Comparison of ENCODE assay signal across 9 mouse cellular contexts in genomic region chr1:131378914-131379474, GRCm38 (mm10).
DNase-seq lines count a peak whose midpoint lies in the region; ATAC-seq and TF ChIP-seq lines count a peak whose summit lies in the region.
"Had no signal": no experiment of that assay in that cellular context is flagged by ENCODE, and none has a peak within 500 bp of the region (broad histone marks: within the 10 kb centered on the region; RNA-seq: fewer than 3 reads in every experiment).

No protein-coding gene starts in this region.

- DNase-seq in heart, postnatal 0 days (ENCODE audit: low spot score), result no peak
- no peak for DNase-seq in heart, postnatal 10 days
- DNase-seq in 3T3-L1 (ENCODE audit: low read depth, low spot score) (peak; percentile 78), NIH3T3 (ENCODE audit: low read depth) (peak; percentile 70)
- DNase-seq in left cerebral cortex, postnatal 36 days (ENCODE audit: low spot score in 2 of 2), result no peak
- no peak for DNase-seq in urinary bladder, postnatal 25 days (ENCODE audit: low spot score)
- no peak for DNase-seq in adrenal gland, postnatal 10 days
- DNase-seq: cerebellum, adult 11-12 months had no signal

- peaks cover 30% of the 10 kb centered on the region for H3K4me1 ChIP-seq in heart, postnatal 0 days (ENCODE audit: control insufficient read depth, insufficient read depth)

- no peak for ATAC-seq in heart, postnatal 0 days (ENCODE audit: insufficient read depth, low read depth)
- ATAC-seq in inflammation-experienced regulatory T-cells, adult 6 months, result peak; percentile 43

- H3K4me3 ChIP-seq in heart, postnatal 0 days (ENCODE audit: low read depth, low read length), result no peak overlapping the region

- intact Hi-C loops in heart, postnatal 10 days (cut with DNase I), result no loop called here
- intact Hi-C loops in left cerebral cortex, postnatal 36 days (cut with DNase I), result no loop called here

- no peak for TF ChIP-seq CTCF in heart, postnatal 0 days (IDR thresholded peaks at IDR 0.05; ENCODE audit: low read depth)

- WGBS in heart, postnatal 0 days, result 7% methylated on average over 1 of the region's 1 CpGs

- no peak overlapping the region for H3K9ac ChIP-seq in heart, postnatal 0 days (replicated peaks; ENCODE audit: low read depth, low read length)

- no peaks in the 10 kb centered on the region for H3K27me3 ChIP-seq in heart, postnatal 0 days (ENCODE audit: control insufficient read depth, insufficient read depth, low read length)

- no peaks in the 10 kb centered on the region for H3K9me3 ChIP-seq in heart, postnatal 0 days (replicated peaks; ENCODE audit: control insufficient read depth, low read length)

- no peak for TF ChIP-seq EP300 in heart, postnatal 0 days (IDR thresholded peaks at IDR 0.05; ENCODE audit: low read depth)

- H3K36me3 ChIP-seq in heart, postnatal 0 days (replicated peaks; ENCODE audit: control insufficient read depth, insufficient read depth, low read length), result no peaks in the 10 kb centered on the region

- H3K4me2 ChIP-seq in heart, postnatal 0 days (ENCODE audit: low read depth, low read length), result no peak overlapping the region

- peak overlapping the region; percentile 78 for H3K27ac ChIP-seq in heart, postnatal 0 days (ENCODE audit: low read depth)

Comparison
In these comparisons a context has a peak if more than half of its experiments do, and no peak if none do; other contexts are left out.
1. DNase-seq: peak in 3T3-L1 (single experiment) and NIH3T3 (single experiment); none in heart, postnatal 0 days (single experiment), heart, postnatal 10 days (0 of 2), left cerebral cortex, postnatal 36 days (0 of 2), urinary bladder, postnatal 25 days (single experiment) and adrenal gland, postnatal 10 days (single experiment).